Mouse (Mus musculus) retina, embryonic 14.5 days (tissue): ENCODE results near the gene Abhd17b.
"Not testable (repeated sequence)": the region's sequence is repeated elsewhere in the genome, so short reads cannot be mapped to it uniquely, and the experiment has no call there.

Experiments
- DNase-seq: peaks from one replicate; pipeline ENCODE4 v3.0.0-alpha.2; 2015; ENCODE audit warnings: low spot score

Abhd17b gene

DNA sequence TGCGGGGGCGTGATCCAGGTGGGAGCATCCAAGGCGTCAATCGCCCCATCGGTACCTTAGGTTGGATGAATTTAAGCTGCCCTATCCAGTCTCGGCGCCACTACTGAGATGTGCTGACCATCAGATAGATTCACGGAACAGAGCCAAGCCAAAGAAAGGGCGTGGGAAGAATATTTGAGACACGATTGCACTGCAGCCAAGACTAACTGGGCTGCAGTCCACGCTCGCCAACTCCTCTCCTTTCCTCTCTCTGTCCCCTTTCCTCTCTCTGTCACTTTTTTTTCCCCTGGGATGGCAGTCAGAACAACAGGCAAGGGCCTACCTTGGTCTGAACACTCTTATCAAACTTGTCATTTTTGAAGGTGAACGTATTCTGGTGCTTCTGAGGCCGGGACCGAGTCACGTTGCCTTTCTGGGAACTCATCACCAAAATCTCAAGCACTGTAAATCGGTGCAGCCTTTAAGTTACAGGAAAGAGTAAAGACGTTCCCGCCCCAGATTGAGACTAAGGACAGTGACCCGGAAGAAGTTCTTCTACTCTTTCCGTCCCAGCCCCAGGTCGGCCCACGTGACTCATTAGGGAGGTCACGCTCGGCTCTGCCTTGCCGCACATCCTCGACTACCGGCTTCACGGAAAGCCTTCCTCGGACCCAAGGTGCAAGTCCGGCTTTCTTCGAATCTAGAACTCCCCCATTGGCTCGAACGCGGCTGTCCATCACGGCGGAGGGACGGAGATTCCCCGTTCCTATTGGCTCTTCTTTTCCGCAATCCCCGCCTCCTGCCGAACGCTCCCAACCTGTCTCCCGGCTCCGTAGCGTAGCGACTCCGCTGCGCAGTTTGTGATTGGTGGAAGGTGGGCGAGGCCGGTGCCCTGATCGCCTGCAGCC is 457 bp upstream of the Abhd17b start, which contains the start of gene 1110059E24Rik:
Gene 1110059E24Rik, minus strand, starts transcription at position 692 of the 887 bp plus-strand sequence.
- DNase-seq: peak; percentile 97

DNA sequence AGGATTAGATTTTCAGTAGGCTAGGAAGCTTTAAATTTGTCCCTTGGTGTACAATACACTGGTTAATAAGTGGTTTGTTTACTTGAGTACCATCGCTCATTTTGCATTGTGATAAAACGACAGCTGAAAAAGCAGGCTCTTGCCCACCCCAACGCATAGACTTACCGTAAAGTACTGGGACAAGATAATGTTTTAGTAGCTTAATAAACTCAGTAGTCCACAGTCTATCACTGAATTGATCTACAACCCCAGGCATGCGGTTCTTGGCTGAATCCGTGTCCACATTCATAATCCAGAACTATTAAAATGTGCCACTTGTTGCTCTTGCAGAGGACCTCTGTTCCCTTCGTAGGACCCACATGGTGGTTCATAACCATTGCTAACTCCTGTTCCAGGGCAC is 1.8 kb downstream of the Abhd17b start:
- peak; percentile 3 for DNase-seq

GRCm38 (mm10) chr19:21660734-21661133 is 7.7 kb downstream of the Abhd17b start:
- DNase-seq: no peak

- no peak for DNase-seq
Measured at GRCm38 (mm10) chr19:21663756-21664456, 10.9 kb downstream of the Abhd17b start.

- DNase-seq: no peak
Measured at GRCm38 (mm10) chr19:21669650-21670049, 16.7 kb downstream of the Abhd17b start.

DNA sequence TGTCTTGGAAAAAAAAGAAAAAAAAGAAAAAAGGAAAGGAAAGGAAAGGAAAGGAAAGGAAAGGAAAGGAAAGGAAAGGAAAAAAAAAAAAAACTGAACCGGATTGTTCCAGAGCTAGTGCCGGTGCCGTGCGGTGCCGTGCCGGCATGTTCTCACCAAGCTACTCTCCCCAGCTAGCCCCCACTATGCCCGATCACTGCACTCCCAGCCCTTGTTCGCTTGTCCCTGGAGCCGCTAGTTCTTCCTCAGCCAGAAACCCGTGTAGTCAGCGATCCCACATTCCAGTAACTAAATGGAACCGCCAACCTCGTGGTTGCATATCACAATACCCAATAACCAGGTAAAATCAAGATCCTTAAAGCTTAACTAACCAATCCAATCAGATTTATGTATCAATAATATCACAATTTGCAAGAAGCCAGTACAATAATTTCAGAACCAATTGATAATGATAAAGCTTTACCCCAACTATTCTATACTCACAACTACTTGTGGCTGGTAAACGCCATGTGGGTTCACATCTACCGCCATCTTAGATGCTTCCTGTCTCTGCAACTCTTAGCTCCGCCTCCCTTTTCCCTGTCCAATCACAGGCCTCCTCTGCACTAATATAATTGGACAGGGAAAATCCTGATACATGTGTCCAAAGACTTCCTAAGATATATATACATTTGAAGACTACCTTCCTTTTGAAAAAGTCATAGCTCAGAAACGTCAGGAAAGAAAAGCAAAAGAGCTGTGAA is 21.5 kb downstream of the Abhd17b start:
- no peak for DNase-seq

GRCm38 (mm10) chr19:21680091-21680490 is 27.1 kb downstream of the Abhd17b start:
- DNase-seq: no peak

DNA sequence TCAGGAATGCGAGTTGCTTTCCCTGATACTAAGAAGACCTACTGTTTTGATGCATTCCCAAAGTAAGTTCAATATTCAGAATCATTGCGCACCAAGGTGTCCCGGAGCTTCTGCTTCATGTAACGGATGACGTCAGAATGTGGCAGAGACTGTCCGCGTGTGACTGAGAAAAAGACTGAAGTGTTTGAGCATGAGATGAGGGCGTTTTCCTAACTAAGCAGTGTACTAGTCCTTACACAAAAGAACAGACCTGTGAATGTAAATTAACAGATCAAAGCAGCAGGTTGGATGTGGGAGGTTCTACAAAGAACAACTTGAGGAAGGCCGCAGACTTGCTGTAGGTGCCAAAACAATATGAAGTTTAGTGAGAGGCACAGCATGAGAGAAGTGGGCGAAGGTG is 28.0 kb downstream of the Abhd17b start:
- DNase-seq: no peak

DNA sequence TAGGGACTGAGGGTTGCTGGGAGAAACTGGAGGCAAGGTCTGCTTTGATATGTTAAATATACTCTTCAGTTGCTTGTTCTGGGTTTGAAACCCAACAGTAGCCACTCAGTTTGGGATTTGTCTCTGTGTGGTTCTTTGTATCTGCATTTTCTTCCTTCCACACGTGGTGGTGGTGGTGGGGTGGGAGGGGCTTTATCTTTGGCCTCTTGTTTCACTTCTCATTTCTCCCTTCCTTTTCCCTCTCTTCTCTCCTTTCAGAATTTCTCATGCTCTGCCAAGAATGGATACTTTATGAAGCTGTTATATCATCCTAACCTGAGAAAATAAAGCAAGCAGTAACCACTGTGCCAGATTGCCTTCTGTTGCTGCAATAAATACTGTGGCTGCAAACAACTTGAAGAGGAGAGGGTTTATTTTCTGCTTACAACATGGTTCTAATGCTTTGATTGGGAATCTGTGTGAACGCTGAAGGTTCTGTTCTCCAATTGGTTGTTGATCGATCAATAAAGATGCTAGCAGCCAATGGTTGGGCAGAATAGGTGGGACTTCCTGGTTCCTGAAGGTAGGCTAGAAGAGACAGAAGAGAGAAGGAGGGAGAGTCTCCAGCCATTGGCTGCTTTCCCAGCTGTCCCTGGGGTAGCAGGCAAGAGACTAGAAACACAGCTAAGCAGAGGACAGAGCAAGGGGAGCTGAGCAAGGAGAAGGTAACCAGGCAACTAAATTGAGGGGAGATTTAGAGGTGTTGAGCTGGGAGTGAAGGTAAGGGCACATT is 60.5 kb downstream of the Abhd17b start:
- DNase-seq: no peak

GRCm38 (mm10) chr19:21714278-21714883 is 61.4 kb downstream of the Abhd17b start:
- DNase-seq: no peak

GRCm38 (mm10) chr19:21715005-21715442 is 62.0 kb downstream of the Abhd17b start:
- peak; percentile 21 for DNase-seq

DNA sequence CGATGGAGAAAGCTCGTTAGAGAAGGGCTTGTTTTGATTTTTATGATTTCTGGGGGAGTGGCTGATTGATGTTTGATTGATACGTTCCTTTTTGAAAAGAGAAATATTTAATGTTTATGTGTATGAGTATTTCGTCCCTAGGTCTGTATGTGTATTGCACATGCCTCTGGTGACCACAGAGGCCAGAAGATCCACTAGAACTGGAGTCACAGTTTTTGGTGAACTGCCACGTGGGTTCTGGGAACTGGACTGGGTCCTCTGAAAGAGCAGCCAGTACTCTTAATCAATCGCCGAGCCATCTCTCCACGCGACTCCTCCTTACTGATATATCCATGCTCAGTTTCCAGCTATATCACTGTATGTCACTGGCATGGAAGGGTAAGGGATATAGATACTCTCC is 62.5 kb downstream of the Abhd17b start:
- DNase-seq: no peak

DNA sequence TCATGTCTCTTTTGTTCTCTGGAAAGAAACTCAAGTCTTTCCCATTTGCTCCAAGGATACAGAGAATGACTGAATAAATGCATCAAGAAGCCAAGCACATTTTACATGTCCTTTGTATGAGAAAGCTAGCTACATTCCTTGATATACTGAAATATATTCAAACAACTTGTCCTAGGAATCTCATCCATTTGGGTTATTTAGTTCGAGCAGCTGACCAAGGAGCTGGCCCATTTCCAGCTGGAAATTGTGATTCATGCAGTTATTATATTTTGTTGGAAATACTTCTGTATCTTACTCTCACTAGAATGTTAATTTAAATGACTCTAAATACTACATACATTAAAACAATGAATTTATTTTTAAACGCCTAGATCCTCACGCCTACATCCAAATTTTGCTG is 63.5 kb downstream of the Abhd17b start:
- DNase-seq: no peak

GRCm38 (mm10) chr19:21719206-21719605 is 66.2 kb downstream of the Abhd17b start:
- DNase-seq: no peak

GRCm38 (mm10) chr19:21720950-21721349 is 68.0 kb downstream of the Abhd17b start:
- no peak for DNase-seq

- not testable (repeated sequence) for DNase-seq
Measured at GRCm38 (mm10) chr19:21723280-21723679, 70.3 kb downstream of the Abhd17b start.

DNA sequence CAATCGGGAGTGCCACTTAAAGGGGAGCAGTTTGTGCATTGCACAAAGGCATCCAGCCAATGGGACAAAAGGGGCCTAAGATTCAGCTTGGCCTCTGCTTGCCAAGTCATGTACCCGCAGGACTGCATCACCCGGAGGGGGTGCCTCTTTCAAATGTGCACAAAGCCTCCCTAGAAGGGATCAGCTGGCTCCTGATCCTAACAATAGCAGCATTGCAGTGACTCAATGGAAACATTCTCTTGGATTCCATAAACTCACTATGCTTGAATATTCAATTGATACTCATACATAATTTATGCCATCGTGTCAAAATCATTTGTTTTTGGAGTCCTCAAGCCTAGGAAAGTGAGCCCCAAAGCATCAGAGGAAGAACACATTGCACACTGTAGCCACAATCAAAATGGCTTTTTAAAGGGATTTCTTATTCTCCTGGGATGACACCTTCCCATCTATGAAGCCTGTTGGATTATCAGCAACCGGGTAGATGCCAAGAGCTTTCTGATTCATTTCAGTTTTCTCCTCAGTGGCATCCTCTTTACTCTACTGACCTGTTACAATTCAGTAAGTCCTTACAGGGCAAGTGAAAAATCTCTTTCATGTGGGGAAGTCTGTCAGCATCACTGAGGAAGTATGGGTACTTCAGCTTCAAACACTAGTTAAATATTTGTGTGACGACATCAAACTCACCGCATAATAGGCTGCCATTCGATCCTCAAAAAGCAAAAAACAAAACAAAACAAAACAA is 71.1 kb downstream of the Abhd17b start:
- DNase-seq: no peak

GRCm38 (mm10) chr19:21725168-21725567 is 72.2 kb downstream of the Abhd17b start:
- DNase-seq: no peak

DNA sequence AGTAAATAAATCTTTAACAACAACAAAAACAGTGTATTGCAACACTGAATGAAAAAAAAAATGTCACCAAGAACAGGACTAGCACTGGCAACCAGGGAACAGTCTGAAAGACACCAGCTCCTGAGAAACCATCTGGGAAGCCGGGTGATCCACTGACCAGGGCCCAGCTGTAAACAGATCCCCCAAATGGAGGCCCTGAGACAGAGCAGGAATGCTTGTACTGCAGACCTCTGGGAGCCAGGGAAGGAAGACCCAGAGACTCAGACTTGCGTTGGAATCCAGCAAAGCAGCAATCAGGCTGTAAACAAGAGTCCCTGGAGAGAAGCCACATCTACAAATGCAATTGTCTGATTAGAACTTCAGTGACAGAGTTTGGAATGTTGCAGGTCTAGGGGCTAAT is 74.1 kb downstream of the Abhd17b start:
- DNase-seq: no peak

DNA sequence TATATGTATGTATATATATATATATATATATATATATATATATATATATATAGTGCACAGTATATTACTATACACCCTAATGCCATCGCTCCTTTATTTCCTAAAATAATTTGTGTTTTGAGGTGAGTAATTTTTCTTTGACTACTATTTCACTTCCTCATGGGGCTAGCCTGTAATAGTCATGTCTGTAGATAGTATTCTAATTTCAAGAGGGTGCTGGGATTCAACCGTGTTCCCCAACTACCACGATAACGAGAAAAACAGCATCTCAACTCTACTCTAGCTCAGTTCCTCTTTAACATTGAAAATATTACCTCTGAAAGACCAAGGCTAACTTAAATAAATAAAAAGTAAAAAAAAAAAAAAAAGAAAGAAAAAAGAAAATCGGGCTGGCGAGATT is 75.4 kb downstream of the Abhd17b start:
- DNase-seq: no peak
